Mouse (Mus musculus) hindbrain, embryonic 13.5 days (tissue): Measurements from ENCODE around the gene Mlh3. TPM values are rescaled to one million over a fixed set of nuclear protein-coding genes. Genes with fewer than 3 reads are reported as not detected.
"Not testable (repeated sequence)": the region's sequence is repeated elsewhere in the genome, so short reads cannot be mapped to it uniquely, and the experiment has no call there.

ENCODE experiments used
- ATAC-seq: fragments of 200-750 bp; cut with Nextera tagmentation; 2 replicates; pipeline ENCODE4 v1.8.0; 2017; ENCODE audit warnings: moderate TSS enrichment; ENCODE audit not compliant: low FRiP score
- H3K27ac ChIP-seq: fragments of 300-500 bp; sonication (generic); 2 replicates; pipeline ENCODE4 v1.5.1; 2015; ENCODE audit warnings: inconsistent platforms, mild to moderate bottlenecking, moderate library complexity
- H3K27me3 ChIP-seq: fragments of 300-500 bp; sonication (generic); 2 replicates; pipeline ENCODE4 v1.6.1; 2015; ENCODE audit warnings: mild to moderate bottlenecking, inconsistent platforms
- H3K36me3 ChIP-seq: fragments of 300-500 bp; sonication (generic); 2 replicates; pipeline ENCODE4 v1.6.1; 2015; ENCODE audit warnings: mild to moderate bottlenecking, inconsistent platforms
- H3K4me1 ChIP-seq: fragments of 300-500 bp; sonication (generic); replicated peaks from 2 replicates; pipeline ENCODE4 v1.6.1; 2015; ENCODE audit warnings: inconsistent platforms
- H3K4me2 ChIP-seq: fragments of 300-500 bp; sonication (generic); 2 replicates; pipeline ENCODE4 v1.6.1; 2015; ENCODE audit warnings: inconsistent platforms, mild to moderate bottlenecking, moderate library complexity
- H3K4me3 ChIP-seq: fragments of 300-500 bp; sonication (generic); 2 replicates; pipeline ENCODE4 v1.5.1; 2015; ENCODE audit warnings: mild to moderate bottlenecking, inconsistent platforms
- H3K9ac ChIP-seq: fragments of 300-500 bp; sonication (generic); 2 replicates; pipeline ENCODE4 v1.6.1; 2015; ENCODE audit warnings: mild to moderate bottlenecking, inconsistent platforms
- H3K9me3 ChIP-seq: fragments of 300-500 bp; sonication (generic); 2 replicates; pipeline ENCODE4 v1.6.1; 2016; ENCODE audit warnings: inconsistent platforms
- WGBS: fragments of 180-500 bp; shearing (Covaris S2); methylation state at CpG from one replicate; pipeline ENCODE4 v1.1.7; 2015; 5-methylcytosine and 5-hydroxymethylcytosine counted together
- polyA plus RNA-seq: library from polyadenylated mRNA; unstranded; fragments of >200 nt; fragmentation: Nextera tagmentation; extraction: Ambion mirVana; gene quantifications from 2 replicates; pipeline ENCODE4 v1.2.1, GENCODE M21; 2015

Gene Mlh3
- polyA plus RNA-seq, 1 experiment from 2014 or later = 9.8 TPM

DNA sequence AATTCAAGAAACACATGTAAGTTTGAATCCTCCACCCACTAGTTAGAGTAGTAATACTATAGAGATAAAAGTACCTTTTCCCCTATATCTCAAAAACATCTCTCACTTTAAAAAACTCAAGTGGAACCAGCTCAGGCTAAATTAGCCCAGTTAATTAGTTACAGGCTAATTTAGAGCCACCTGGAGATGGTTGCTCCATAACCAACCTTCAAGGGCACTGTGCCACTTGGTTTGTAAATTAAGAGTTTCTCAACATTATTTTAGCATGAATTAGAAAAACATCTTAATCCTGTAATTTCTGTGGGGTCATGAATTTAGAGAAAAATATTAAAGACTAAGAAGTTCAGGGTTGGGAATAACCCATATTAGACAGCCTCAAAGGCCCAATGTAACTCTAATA is 21.1 kb upstream of the Mlh3 start:
- Histone ChIP-seq H3K27me3 (peaks cover 14% of the 10 kb centered on the region), H3K4me3 (no peak overlapping the region), H3K4me1 (peaks cover 12% of the 10 kb centered on the region), H3K9ac (no peak overlapping the region), H3K9me3 (peaks cover 16% of the 10 kb centered on the region), H3K27ac (no peak overlapping the region), H3K4me2 (no peak overlapping the region), H3K36me3 (no peaks in the 10 kb centered on the region)
- no peak for ATAC-seq

DNA sequence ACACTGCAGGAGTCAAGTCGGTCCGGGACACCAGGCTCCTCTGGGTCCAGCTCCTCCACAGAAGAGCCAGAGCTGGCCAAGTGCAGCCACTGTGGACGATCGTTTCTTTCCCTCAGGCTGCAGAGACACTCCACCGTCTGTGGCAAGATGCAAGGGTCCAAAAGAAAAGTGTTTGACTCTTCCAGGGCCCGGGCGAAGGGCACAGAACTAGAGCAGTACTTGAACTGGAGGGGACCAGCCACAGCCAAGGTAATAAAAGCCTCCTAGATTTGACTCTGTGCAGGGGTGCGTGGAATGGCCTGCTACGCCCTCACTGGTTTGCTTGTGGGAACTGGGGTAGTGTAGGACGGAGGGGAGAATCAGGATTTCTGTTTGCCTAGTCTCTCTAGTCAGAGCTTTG is 20.2 kb upstream of the Mlh3 start:
- ATAC-seq = no peak
- H3K4me2 ChIP-seq = no peak overlapping the region
- H3K9me3 ChIP-seq = peaks cover 16% of the 10 kb centered on the region
- H3K36me3 ChIP-seq = no peaks in the 10 kb centered on the region
- H3K9ac ChIP-seq = no peak overlapping the region
- peaks cover 12% of the 10 kb centered on the region for H3K4me1 ChIP-seq
- peaks cover 14% of the 10 kb centered on the region for H3K27me3 ChIP-seq
- H3K27ac ChIP-seq = no peak overlapping the region
- WGBS = 83% methylated on average over 10 of the region's 10 CpGs
- H3K4me3 ChIP-seq = no peak overlapping the region

DNA sequence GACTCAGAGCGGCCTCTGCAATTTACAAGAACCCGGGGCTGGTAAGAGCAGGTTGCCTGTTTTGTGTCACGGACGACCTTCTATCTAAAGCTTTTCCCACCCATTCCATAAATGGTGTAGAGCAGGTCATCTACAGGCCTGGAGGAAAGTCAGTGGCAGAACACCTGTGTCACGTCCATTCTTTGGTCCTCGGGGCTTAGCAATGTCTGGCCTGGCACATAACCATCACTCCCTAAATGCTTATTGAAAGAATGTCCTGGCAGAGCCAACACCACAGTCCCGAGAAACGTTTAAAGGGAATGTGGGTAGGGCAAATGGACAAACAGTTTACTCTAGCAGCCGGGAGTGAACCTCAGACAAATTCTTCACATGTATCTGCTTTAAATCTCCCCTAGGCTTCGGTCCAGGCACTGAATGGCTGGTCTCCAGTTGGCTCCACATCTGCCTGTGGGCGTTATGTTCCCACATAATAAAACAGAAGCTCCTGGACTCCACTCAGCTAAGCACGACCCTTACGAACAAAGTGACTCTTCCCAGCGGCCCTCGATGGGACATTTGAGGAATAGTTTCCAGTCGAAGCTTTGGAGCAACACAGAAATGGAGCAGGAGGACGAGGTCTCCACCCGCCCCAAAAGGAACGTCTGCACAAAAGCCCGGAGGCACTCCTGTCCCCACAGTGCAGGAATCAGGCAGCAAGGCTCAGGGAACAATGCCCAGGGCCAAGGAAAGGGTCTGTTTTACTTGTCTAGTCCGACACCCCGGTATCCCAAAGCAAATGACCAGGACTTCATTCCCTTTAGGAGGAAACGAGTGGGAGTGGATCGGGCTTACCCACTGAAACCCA is 19.0 kb upstream of the Mlh3 start:
- Histone ChIP-seq H3K27me3 (peaks cover 14% of the 10 kb centered on the region), H3K9me3 (peaks cover 7% of the 10 kb centered on the region), H3K36me3 (no peaks in the 10 kb centered on the region), H3K27ac (no peak overlapping the region), H3K9ac (peak overlapping the region; percentile 70), H3K4me2 (peak overlapping the region; percentile 79), H3K4me3 (peak overlapping the region; percentile 48), H3K4me1 (peaks cover 12% of the 10 kb centered on the region)
- 66% methylated on average over 24 of the region's 24 CpGs for WGBS
- 0 out of 2 replicates have a peak, but pooled peaks have one; percentile 2 for ATAC-seq

DNA sequence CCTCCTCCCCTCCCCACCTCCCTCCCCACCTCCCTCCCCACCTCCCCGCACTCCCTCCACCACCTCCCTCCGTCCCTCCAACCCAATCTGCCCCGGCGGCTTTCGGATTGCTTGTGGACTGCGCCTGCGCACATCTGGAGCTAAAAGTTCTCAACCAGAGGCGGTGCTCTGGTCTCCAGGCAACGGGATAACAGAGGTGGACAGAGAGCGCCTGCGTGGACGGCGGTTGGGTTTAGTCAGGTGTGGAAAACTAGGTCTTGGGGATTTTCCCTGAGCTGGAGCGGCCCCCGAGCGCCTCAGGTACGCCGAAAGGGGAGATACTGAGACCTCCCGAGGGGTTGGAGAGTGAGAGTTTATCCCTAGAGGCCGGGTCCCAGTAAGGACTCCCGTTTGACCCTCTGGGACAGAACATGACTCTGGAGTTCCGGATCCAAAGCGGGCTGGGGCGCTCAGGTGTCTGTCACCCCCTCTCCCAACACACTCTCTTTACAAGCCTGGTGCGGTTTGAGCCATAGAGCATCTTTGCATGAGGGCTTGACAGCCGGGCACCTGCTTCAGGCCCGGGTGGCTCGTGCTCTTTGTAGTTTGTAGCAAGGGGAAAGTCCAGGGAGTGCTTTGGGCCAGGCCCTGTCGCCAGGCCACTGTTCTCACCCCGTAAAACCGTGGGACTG is 18.2 kb upstream of the Mlh3 start, which contains the start of gene Zc2hc1c:
Gene Zc2hc1c (plus strand): TSS at position 106 of the 671 bp plus-strand sequence.
- no peaks in the 10 kb centered on the region for H3K36me3 ChIP-seq
- H3K27ac ChIP-seq = no peak within 1 kb of the TSS
- ATAC-seq = peak; percentile 91
- H3K27me3 ChIP-seq = peaks cover 14% of the 10 kb centered on the region
- peak within 1 kb of the TSS; percentile 70 for H3K9ac ChIP-seq
- peak within 1 kb of the TSS; percentile 48 for H3K4me3 ChIP-seq
- peaks cover 4% of the 10 kb centered on the region; the same call in 1 of the 2 replicates for H3K9me3 ChIP-seq
- WGBS = 4% methylated on average over 28 of the region's 31 CpGs
- H3K4me2 ChIP-seq = peak within 1 kb of the TSS; percentile 79
- H3K4me1 ChIP-seq = peaks cover 12% of the 10 kb centered on the region

DNA sequence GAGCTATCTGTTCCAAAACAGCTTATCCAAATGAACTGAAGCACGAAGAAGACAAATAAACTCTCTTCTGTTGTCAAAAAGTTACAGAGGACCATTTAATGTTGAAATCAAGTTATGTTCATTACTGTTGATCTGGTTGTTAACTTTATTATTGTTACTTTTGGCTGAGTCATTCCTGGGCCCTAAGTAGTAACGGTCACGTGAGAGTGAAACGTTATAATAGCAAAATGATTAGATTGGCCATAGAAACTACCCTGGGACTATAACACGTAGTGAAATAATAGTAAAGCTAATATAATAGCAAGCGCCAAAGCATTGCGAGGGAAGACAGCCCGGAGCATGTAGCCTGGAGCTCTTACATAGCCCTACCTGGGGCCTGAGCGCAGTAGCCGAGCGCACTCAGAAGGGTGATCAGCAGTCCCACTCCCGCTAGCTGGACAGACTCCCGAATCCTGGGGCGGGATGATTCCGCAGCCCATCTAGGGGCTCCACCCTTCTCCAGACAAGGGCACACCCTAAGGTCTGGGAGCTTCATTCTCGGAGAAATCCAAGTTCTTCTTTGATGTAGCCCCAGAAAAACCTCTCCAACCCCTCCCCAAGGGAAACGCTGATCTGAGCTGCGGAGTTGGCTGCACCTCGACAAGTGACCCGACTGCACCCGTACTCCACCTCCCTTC is 17.5 kb upstream of the Mlh3 start, which contains the start of gene Acyp1:
Gene Acyp1 (minus strand): TSS at position 630 of the 677 bp plus-strand sequence.
- Histone ChIP-seq H3K27me3 (peaks cover 14% of the 10 kb centered on the region), H3K36me3 (no peaks in the 10 kb centered on the region), H3K4me1 (peaks cover 12% of the 10 kb centered on the region), H3K9ac (peak within 1 kb of the TSS; percentile 70), H3K4me2 (peak within 1 kb of the TSS; percentile 79), H3K27ac (no peak within 1 kb of the TSS), H3K4me3 (peak within 1 kb of the TSS; percentile 48), H3K9me3 (no peaks in the 10 kb centered on the region)
- ATAC-seq = peak; percentile 78
- 9% methylated on average over 21 of the region's 21 CpGs for WGBS

DNA sequence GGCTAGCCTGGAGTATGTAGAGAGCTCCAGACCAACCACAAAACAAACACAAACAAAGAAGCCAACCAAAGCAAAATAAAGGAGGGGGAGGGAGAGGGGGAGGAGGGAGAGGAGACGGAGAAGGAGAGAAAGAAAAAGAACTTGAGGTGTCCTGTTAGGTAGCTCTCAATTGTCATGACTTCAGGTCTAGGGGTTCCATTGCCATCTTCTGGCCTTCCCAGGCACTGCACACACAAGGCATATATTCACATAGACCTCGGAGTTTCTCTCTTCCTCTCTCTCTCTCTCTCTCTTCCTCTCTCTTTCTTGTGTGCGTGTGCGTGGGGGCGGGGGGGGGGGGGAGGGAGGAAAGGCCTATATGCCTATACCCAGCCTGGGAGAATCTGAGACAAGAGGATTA is 16.5 kb upstream of the Mlh3 start:
- H3K4me3 ChIP-seq = no peak overlapping the region

DNA sequence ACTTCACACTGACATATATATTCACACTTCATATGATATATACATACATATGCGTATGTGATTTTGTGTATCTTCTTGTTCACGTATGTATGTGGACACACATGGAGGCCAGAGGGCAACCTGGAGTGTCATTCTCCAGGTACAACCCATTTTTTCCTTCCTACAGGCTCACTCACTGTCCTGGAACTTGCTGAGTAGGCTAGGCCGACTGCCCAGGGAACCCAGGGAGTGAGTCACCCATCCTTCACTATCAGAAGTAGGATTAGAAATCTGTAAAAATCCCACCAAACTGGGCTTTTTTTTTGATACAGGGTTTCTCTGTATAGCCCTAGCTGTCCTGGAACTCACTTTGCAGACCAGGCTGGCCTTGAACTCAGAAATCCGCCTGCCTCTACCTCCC is 14.6 kb upstream of the Mlh3 start:
- WGBS = 94% methylated on average over 4 of the region's 4 CpGs
- H3K36me3 ChIP-seq = no peaks in the 10 kb centered on the region
- no peak overlapping the region for H3K9ac ChIP-seq
- no peak overlapping the region for H3K4me3 ChIP-seq
- H3K9me3 ChIP-seq = no peaks in the 10 kb centered on the region
- ATAC-seq = no peak
- H3K27me3 ChIP-seq = peaks cover 13% of the 10 kb centered on the region
- H3K4me1 ChIP-seq = peaks cover 12% of the 10 kb centered on the region
- H3K4me2 ChIP-seq = no peak overlapping the region
- H3K27ac ChIP-seq = no peak overlapping the region

More for the DNA sequence above, 16.5 kb upstream of the Mlh3 start:
- Histone ChIP-seq H3K27me3 (peaks cover 14% of the 10 kb centered on the region), H3K9me3 (no peaks in the 10 kb centered on the region), H3K36me3 (no peaks in the 10 kb centered on the region), H3K27ac (no peak overlapping the region), H3K4me2 (no peak overlapping the region), H3K9ac (no peak overlapping the region), H3K4me1 (peaks cover 12% of the 10 kb centered on the region)
- 60% methylated on average over 1 of the region's 5 CpGs for WGBS
- ATAC-seq = no peak

DNA sequence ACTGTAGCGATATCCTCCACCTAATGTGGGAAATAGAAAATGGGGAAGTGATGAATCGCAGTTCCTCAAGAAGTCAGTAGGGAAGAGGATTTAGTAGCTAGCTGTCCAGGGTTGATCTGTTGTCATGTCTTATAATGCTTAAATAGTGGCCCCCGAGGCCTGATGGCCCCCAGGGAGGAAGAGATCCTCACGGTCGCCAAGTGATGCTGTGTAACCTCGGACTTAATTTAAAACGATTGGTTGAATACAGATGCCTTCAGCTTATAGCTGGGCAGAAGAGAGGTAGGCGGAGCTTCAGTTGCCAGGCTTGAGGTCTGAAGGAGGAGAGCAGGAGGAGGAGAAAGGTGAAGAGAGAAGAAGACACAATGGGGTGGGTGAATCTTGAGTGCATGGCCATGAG is 13.9 kb upstream of the Mlh3 start:
- Histone ChIP-seq H3K36me3 (no peaks in the 10 kb centered on the region), H3K27ac (no peak overlapping the region), H3K9ac (no peak overlapping the region), H3K27me3 (peaks cover 7% of the 10 kb centered on the region), H3K4me1 (peaks cover 17% of the 10 kb centered on the region), H3K4me2 (no peak overlapping the region), H3K9me3 (no peaks in the 10 kb centered on the region), H3K4me3 (no peak overlapping the region)
- ATAC-seq = no peak
- WGBS = 73% methylated on average over 8 of the region's 8 CpGs

DNA sequence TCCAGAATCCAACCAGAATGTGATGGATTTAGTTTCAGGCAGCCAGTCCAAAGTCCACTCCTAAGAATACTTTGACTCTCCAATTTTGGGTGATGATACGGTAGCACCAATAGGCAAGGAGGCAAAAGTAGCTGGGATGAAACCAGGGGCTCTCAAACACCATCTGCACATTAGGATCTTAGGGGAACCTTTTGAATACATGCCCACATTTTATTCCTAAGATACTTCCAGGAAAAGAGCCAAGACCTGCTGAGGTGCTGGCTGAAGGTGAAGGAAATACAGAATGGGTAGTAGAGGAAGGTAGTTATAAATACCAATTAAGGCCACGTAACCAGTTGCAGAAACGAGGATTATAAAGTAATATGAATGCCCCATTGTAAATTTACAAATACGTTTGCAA is 11.4 kb upstream of the Mlh3 start:
- H3K9ac ChIP-seq, H3K4me2 ChIP-seq, H3K27ac ChIP-seq, H3K4me1 ChIP-seq, ATAC-seq, H3K4me3 ChIP-seq, H3K36me3 ChIP-seq, H3K27me3 ChIP-seq, H3K9me3 ChIP-seq: not testable (repeated sequence)
- 100% methylated on average over 1 of the region's 4 CpGs for WGBS

DNA sequence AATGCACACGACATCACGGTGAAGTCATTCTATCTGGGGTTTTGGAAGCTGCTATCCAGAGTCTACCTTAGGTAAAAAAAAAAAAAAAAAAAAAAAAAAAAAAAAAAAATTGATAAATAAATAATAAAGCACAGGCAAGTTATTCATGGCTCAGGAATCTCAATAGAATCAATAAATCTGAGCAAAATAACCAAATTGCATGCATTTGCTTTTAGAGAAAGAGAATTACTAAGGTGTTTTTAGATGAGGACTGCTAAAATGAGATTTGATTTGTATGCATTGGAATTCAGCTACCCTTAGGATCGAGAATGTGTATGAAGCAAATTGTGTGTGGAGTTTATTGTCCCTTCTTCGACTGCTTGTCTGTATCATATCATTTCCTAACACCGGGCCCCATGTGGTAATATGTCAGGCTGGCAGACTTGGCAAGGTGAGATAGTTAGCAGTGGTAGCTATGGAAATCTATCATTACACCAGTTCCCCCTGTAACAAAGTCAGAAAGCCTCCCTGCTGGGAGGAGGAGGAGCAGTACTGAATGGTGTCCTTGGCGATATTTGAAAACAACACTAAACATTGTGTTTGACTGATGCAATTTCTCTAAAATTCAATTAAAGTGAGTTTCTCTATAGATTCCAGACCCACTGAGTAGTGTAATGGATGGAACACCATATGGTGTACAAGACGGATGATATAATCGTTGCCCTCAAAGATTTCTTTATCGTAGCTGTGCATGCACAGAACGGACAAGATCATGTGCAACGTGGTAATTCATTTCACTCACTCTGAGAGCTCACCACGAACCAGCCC is 10.6 kb upstream of the Mlh3 start:
- H3K4me1 ChIP-seq = peaks cover 6% of the 10 kb centered on the region
- H3K27ac ChIP-seq = peak overlapping the region; percentile 10; the same call in 1 of the 2 replicates
- H3K4me2 ChIP-seq = peak overlapping the region; percentile 78
- ATAC-seq = no peak
- no peaks in the 10 kb centered on the region for H3K27me3 ChIP-seq
- H3K36me3 ChIP-seq = peaks cover 4% of the 10 kb centered on the region; the same call in 1 of the 2 replicates
- no peak overlapping the region for H3K9ac ChIP-seq
- peak overlapping the region; percentile 72 for H3K4me3 ChIP-seq
- no peaks in the 10 kb centered on the region for H3K9me3 ChIP-seq
- 61% methylated on average over 12 of the region's 12 CpGs for WGBS

DNA sequence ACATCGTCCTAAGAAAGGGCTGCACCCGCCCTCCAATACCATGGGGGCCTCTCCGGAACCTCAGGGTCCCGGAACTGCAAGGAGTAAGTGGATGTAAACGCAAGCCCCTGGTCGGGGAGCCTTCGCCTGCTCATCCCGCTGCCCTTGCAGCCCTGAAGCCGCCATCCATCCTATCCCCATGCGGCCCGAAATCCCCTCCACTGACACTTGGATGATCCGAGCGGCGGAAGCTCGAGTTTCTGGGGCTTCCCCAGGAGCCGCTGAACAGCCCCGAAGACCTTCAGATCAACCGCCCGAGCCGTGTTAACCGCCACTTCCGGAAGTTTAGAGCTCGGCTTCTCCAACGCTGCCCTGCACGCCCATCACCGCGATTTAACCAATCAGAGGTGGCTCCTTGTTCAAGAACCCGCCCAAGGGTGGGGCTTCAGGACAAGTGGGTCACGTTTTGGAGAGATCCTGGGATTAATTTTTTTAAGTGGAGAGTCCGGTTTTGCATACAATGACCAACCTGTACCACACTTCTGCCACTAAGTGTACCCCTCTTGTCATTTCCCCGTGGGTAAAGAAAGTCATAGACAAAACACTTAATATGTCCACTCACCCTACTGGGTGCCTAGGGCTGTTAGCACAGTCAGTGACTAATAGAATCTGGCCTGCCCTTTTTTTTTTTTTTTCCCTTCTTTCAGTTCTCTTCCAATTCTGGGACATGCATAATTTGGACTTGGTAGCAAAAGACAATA is 9.9 kb upstream of the Mlh3 start:
- peak overlapping the region; percentile 78 for H3K4me2 ChIP-seq
- peak overlapping the region; percentile 90 for H3K9ac ChIP-seq
- peaks cover 6% of the 10 kb centered on the region for H3K4me1 ChIP-seq
- H3K27ac ChIP-seq = peak overlapping the region; percentile 86
- H3K27me3 ChIP-seq = no peaks in the 10 kb centered on the region
- H3K9me3 ChIP-seq = no peaks in the 10 kb centered on the region
- peak overlapping the region; percentile 72 for H3K4me3 ChIP-seq
- WGBS = under 1% methylated on average over 31 of the region's 31 CpGs
- peak; percentile 98 for ATAC-seq
- peaks cover 8% of the 10 kb centered on the region for H3K36me3 ChIP-seq
